Mouse (Mus musculus): Measurements from ENCODE around the gene Cep162. TPM values are rescaled to one million over a fixed set of nuclear protein-coding genes. Genes with fewer than 3 reads are reported as not detected.

Cep162 gene
- total and polyA plus RNA-seq, 3 experiments, result 6.2 to 13.2 (median 8.7) TPM

DNA sequence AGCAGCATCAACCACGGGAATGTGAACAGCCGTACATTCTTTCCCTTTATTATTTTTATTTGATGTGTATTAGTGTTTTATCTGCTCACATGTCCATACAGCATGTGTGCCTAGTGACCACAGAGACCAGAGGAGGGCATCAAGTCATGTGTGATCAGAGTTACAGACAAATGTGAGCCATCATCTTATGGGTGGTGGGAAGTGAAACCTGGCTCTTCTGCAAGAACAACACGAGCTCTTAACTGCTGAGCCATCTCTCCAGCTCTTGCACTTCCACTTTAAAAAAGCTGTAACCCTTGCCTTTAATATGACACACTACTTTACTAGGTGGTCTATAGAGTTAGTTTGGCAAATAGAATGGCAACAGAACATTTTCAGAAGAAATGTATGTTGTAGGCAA lies 83.8 kb downstream of the Cep162 start:
- Histone ChIP-seq H3K4me1 (ENCODE audit: control insufficient read depth in 1 of 2, insufficient read depth in 2 of 2) (peaks cover 0 to 13% of the 10 kb centered on the region in 2 experiments; a peak in 2 of 4 replicates), H3K9me3 (replicated peaks; ENCODE audit: low read length) (no peaks in the 10 kb centered on the region), H3K36me3 (replicated peaks in 1 of 2; ENCODE audit: control insufficient read depth in 1 of 2, insufficient read depth in 1 of 2, low read length in 1 of 2) (no peaks in the 10 kb centered on the region), H3K9ac (ENCODE audit: insufficient read depth, low read depth) (no peak overlapping the region), H3K4me3 (replicated peaks in 1 of 3; ENCODE audit: low read depth in 2 of 3, low read length in 2 of 3, poor library complexity in 1 of 3) (no peak overlapping the region), H3K79me2 (replicated peaks; ENCODE audit: control insufficient read depth, extremely low read depth, insufficient read depth, poor library complexity, severe bottlenecking) (no peaks in the 10 kb centered on the region), H3K4me2 (ENCODE audit: insufficient read depth, low read depth, poor library complexity, severe bottlenecking) (no peak overlapping the region), H3K27ac (ENCODE audit: insufficient read depth, low read depth) (no peak overlapping the region), H3K27me3 (replicated peaks) (no peaks in the 10 kb centered on the region)
- in situ Hi-C loops (cut with MboI; ENCODE audit: low pct_ligation_motif_present, low pct_unique_long_range_greater_than_20kb, low sequenced_read_pairs), result no loop called here
- DNase-seq (ENCODE audit: extremely low read depth), result peak; percentile 27
- dilution Hi-C loops (cut with MboI; ENCODE audit: extremely low pct_ligation_motif_present, extremely low pct_unique_long_range_greater_than_20kb, low sequenced_read_pairs), result no loop called here
- TF ChIP-seq BHLHE40 (IDR thresholded peaks at IDR 0.05; ENCODE audit: low read depth, low read length) (peak; percentile 39; the same call in 1 of the 2 replicates), IRF4 (IDR thresholded peaks at IDR 0.05; ENCODE audit: low read depth, low read length) (peak; percentile 55; the same call in 1 of the 2 replicates), ELF1 (IDR thresholded peaks at IDR 0.05; ENCODE audit: low read depth, low read length) (no peak), KAT2A (IDR thresholded peaks at IDR 0.05; ENCODE audit: insufficient replicate concordance, low read length) (no peak)

DNA sequence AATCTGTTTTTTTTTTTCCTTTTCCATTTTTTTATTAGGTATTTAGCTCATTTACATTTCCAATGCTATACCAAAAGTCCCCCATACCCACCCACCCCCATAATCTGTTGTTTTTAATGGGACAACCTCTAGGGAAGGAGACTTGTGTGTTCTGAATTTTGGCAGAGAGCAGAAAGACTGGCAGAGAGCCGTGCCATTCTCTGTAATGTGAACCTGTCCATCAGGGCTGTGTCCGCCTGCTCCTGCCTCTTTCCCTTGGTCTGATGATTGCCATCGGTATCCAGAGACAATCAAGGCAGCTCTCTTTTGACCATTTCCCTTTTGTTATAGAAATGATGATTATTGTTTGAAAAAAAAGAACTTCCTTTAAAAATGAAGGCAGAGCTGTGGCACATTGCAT lies 84.4 kb downstream of the Cep162 start:
- Histone ChIP-seq H3K27me3 (replicated peaks) (no peaks in the 10 kb centered on the region), H3K36me3 (replicated peaks in 1 of 2; ENCODE audit: control insufficient read depth in 1 of 2, insufficient read depth in 1 of 2, low read length in 1 of 2) (no peaks in the 10 kb centered on the region), H3K4me3 (replicated peaks in 1 of 3; ENCODE audit: low read depth in 2 of 3, low read length in 2 of 3, poor library complexity in 1 of 3) (no peak overlapping the region), H3K27ac (ENCODE audit: insufficient read depth, low read depth) (no peak overlapping the region), H3K4me1 (ENCODE audit: control insufficient read depth in 1 of 2, insufficient read depth in 2 of 2) (peaks cover 0 to 13% of the 10 kb centered on the region in 2 experiments; a peak in 2 of 4 replicates), H3K9me3 (replicated peaks; ENCODE audit: low read length) (no peaks in the 10 kb centered on the region), H3K9ac (ENCODE audit: insufficient read depth, low read depth) (no peak overlapping the region), H3K4me2 (ENCODE audit: insufficient read depth, low read depth, poor library complexity, severe bottlenecking) (no peak overlapping the region), H3K79me2 (replicated peaks; ENCODE audit: control insufficient read depth, extremely low read depth, insufficient read depth, poor library complexity, severe bottlenecking) (no peaks in the 10 kb centered on the region)
- in situ Hi-C loops (cut with MboI; ENCODE audit: low pct_ligation_motif_present, low pct_unique_long_range_greater_than_20kb, low sequenced_read_pairs), result no loop called here
- dilution Hi-C loops (cut with MboI; ENCODE audit: extremely low pct_ligation_motif_present, extremely low pct_unique_long_range_greater_than_20kb, low sequenced_read_pairs), result no loop called here
- no peak for DNase-seq (ENCODE audit: extremely low read depth)
- TF ChIP-seq NRF1 (IDR thresholded peaks at IDR 0.05; ENCODE audit: low read depth, low read length) (no peak), POLR2A (IDR thresholded peaks at IDR 0.05; ENCODE audit: low read depth, low read length) (no peak), MAX (IDR thresholded peaks at IDR 0.05; ENCODE audit: low read length) (no peak), SMC3 (IDR thresholded peaks at IDR 0.05; ENCODE audit: low read depth, low read length) (no peak), RAD21 (IDR thresholded peaks at IDR 0.05; ENCODE audit: low read depth, low read length) (no peak), E2F4 (IDR thresholded peaks at IDR 0.05; ENCODE audit: insufficient replicate concordance, low read depth, low read length) (no peak), GABPA (IDR thresholded peaks at IDR 0.05; ENCODE audit: insufficient replicate concordance, low read depth, low read length) (no peak), ZC3H11A (IDR thresholded peaks at IDR 0.05; ENCODE audit: low read depth, low read length) (no peak), IRF4 (IDR thresholded peaks at IDR 0.05; ENCODE audit: low read depth, low read length) (no peak), MYC (IDR thresholded peaks at IDR 0.05; ENCODE audit: low read depth, low read length) (no peak), SIN3A (IDR thresholded peaks at IDR 0.05; ENCODE audit: low read length) (no peak), TCF12 (IDR thresholded peaks at IDR 0.05; ENCODE audit: low read depth, low read length) (no peak), MEF2A (IDR thresholded peaks at IDR 0.05; ENCODE audit: borderline replicate concordance, low read depth, low read length) (no peak), POLR2AphosphoS2 (IDR thresholded peaks at IDR 0.05; ENCODE audit: low read depth, low read length) (no peak), NELFE (IDR thresholded peaks at IDR 0.05; ENCODE audit: low read depth, low read length) (no peak), MAFK (IDR thresholded peaks at IDR 0.05; ENCODE audit: insufficient replicate concordance, low read length) (no peak), USF2 (conservative IDR thresholded peaks at IDR 0.05; ENCODE audit: low read depth, low read length) (no peak), CHD2 (IDR thresholded peaks at IDR 0.05; ENCODE audit: low read length) (no peak)
